Mouse (Mus musculus) brain, embryonic 14.5 days (tissue): ENCODE results near the gene Lrrc25.

Experiments used
- CTCF ChIP-seq: fragments of 200-500 bp; IDR thresholded peaks from 2 replicates; pipeline ENCODE4 v1.5.1; 2012; ENCODE audit warnings: inconsistent platforms, mild to moderate bottlenecking, moderate library complexity, borderline replicate concordance; ENCODE audit not compliant: insufficient read depth, insufficient read length; ENCODE audit errors: extremely low read depth
- POLR2A ChIP-seq: fragments of 200-500 bp; IDR thresholded peaks from 2 replicates; pipeline ENCODE4 v1.6.1; 2012; ENCODE audit warnings: mild to moderate bottlenecking, inconsistent platforms, borderline replicate concordance; ENCODE audit not compliant: poor library complexity, insufficient read depth, insufficient read length, severe bottlenecking; ENCODE audit errors: extremely low read depth

- TF ChIP-seq CTCF (no peak), POLR2A (no peak)
Observed at GRCm38 (mm10) chr8:70616645-70617044, 690 bp downstream of the Lrrc25 start.
